Mouse (Mus musculus): ENCODE measurements around the gene Kdm1b.

Gene Kdm1b

GRCm38 (mm10) chr13:47043030-47043680 lies at the start of gene Kdm1b:
Kdm1b (plus strand) TSS chr13:47043499.
- peak; percentile 99 for DNase-seq (ENCODE audit: low read depth, low spot score)

DNA sequence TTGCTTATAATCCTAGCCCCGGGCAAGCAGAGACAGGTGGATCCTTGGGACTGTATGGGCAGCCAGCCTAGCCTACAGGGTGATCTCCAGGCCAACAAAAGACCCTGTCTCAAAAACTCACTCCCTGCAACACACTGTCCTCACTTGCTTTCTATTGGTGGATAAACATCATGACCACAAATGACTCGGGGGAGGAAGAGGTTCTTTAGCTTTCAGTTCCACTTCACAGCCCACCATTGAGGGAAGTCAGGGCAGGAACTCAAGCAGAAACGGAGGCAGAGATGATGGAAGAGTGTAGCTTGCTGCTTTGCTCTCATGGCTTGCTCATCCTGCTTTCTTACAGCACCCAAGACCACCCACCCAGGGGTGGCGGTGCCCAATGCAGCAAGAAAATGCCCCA lies 45.9 kb upstream of the Kdm1b start:
- no peak for DNase-seq (ENCODE audit: low read depth, low spot score)

- DNase-seq (ENCODE audit: low read depth, low spot score) = no peak
These were observed 43.8 kb upstream of the Kdm1b start for GRCm38 (mm10) chr13:46999498-46999897.

GRCm38 (mm10) chr13:47001590-47001989 lies 41.7 kb upstream of the Kdm1b start:
- no peak for DNase-seq (ENCODE audit: low read depth, low spot score)

- no peak for DNase-seq (ENCODE audit: low read depth, low spot score)
These were observed 29.6 kb upstream of the Kdm1b start for GRCm38 (mm10) chr13:47013740-47014139.

DNA sequence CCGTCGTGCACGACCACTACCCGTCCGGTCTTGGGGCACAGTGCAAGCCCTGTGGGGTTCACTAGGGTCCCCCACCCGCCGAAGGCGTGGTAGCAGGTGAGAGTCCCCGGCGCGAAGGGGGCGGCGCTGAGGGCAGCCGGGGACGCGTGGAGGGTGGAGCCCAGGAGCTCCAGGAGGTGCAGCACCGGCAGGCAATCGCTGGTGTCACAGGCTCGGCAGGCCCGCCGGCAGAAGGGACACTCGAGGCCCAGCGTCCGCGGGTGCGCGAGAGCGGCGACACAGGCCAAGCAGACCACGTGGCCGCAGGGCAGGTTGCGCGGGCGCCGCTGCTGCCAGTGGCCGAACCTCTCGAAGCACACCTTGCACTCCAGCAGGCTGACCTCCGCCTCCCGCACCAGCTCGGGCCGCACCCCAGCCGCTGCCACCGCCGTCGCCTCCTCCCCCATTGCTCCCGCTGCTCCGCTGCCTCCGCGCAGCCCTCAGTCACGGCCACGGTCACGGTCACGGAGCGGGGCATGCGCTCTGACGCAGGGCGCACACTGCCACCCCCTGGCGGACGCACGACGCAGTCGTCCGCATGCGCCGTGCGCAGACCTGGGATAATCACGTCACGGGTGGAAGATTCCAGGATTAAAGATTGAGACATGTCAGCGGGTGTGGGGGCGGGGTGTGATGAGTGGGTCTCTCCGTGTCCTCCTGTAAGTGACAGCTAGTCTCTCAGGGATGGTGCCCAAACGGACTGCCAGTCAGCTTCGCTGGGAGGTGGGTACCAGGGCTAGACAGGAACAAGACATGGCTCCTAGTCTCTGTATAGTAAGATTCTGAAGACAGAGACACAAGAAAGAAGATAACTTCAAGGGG lies 28.7 kb upstream of the Kdm1b start, which contains the start of gene Nhlrc1:
Gene Nhlrc1, minus strand, starts transcription at position 517 of the 861 bp plus-strand sequence.
- peak; percentile 70 for DNase-seq (ENCODE audit: low read depth, low spot score)

GRCm38 (mm10) chr13:47015195-47015501 lies 28.2 kb upstream of the Kdm1b start:
- DNase-seq (ENCODE audit: low read depth, low spot score) = no peak

- DNase-seq (ENCODE audit: low read depth, low spot score) = peak; percentile 38
These were observed 26.0 kb upstream of the Kdm1b start for GRCm38 (mm10) chr13:47017259-47017658.

DNA sequence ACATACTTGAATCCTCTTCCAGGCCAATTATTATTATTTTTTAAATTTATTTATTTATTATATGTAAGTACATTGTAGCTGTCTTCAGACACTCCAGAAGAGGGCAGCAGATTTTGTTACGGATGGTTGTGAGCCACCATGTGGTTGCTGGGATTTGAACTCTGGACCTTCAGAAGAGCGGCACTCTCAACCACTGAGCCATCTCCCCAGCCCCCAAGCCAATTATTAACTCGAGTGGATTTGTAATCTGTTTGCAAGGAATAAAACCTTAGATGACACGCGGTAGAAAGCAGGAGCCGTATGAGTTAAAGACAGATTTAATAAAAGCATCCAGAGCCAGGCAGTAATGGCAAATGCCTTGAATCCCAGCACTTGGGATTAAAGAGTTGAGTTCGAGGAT lies 23.5 kb upstream of the Kdm1b start:
- no peak for DNase-seq (ENCODE audit: low read depth, low spot score)

DNA sequence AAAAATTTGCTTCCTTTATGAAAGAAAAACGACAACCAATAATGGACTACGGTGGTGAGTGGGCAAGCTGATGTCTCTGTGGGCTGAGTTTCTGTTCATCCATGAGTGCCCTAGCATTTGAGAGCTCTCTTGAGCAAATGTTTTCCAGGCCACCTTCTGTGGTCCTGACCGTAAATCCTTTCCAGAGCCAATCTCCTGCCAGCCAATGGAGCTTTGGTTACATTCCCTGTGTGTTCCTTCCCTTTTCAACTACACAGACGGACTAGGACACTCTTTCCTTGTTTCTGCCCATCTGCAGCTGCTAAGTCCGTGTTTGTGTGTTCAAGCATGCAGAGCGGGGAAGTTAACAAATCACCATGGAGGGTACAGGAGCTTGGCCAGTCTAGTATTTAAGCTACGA lies 22.5 kb upstream of the Kdm1b start:
- DNase-seq (ENCODE audit: low read depth, low spot score) = no peak

GRCm38 (mm10) chr13:47030376-47031107 lies 12.8 kb upstream of the Kdm1b start:
- DNase-seq (ENCODE audit: low read depth, low spot score) = no peak

GRCm38 (mm10) chr13:47033602-47034001 lies 9.7 kb upstream of the Kdm1b start:
- DNase-seq (ENCODE audit: low read depth, low spot score) = no peak

- DNase-seq (ENCODE audit: low read depth, low spot score) = no peak
These were observed 5.4 kb upstream of the Kdm1b start for GRCm38 (mm10) chr13:47037946-47038345.

GRCm38 (mm10) chr13:47040061-47040460 lies 3.2 kb upstream of the Kdm1b start:
- no peak for DNase-seq (ENCODE audit: low read depth, low spot score)

GRCm38 (mm10) chr13:47042024-47042633 lies 1.2 kb upstream of the Kdm1b start:
- no peak for DNase-seq (ENCODE audit: low read depth, low spot score)

GRCm38 (mm10) chr13:47043833-47044616 lies 726 bp downstream of the Kdm1b start:
- DNase-seq (ENCODE audit: low read depth, low spot score) = no peak

GRCm38 (mm10) chr13:47044617-47044947 lies 1.3 kb downstream of the Kdm1b start, which contains the start of gene Tpmt:
Tpmt (minus strand) TSS chr13:47044737.
- DNase-seq (ENCODE audit: low read depth, low spot score) = no peak

DNA sequence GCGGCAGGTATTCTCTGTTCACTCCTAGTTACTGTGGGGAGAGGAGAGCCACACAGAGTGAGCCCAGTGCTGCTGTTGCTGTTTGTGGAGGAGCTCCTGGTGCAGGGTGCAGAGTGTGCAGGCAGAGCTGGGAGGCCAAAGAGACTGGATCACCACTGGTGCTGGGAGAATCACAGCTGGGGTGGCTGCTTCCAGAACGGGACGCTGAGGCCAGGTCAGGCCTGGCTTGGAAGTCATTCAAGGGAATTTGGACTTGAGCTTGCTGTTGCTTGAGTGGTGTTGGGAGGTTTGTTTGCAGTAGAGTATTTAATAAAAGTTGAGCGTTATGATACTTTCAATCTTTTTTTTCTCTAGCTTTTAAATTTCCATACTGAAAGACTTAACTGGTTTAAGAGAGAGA lies 4.7 kb downstream of the Kdm1b start:
- DNase-seq (ENCODE audit: low read depth, low spot score) = no peak

GRCm38 (mm10) chr13:47050009-47050408 lies 6.7 kb downstream of the Kdm1b start:
- no peak for DNase-seq (ENCODE audit: low read depth, low spot score)

DNA sequence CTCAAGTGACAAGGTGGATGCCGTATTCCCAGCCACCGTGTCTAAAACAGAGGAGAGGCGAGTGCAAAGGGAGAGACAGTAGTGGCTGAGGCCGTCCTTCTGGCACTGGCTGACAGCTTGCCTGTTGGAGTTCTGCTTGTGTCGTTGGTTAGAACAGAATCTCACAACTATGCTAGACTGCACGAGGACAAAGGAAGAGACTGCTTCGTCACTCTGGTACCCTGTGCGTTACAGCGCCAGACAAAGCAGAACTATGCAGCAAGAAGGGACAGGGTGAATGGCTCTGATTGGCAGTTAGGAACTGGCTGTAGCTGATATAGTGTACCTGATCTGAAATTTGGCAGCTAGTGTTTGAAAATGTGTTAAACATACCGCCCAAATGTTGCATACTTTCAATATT lies 10.7 kb downstream of the Kdm1b start:
- no peak for DNase-seq (ENCODE audit: low read depth, low spot score)

- DNase-seq (ENCODE audit: low read depth, low spot score) = no peak
These were observed 12.8 kb downstream of the Kdm1b start for GRCm38 (mm10) chr13:47056126-47056525.

Data from forelimb bud, embryonic 11.5 days (tissue).